Mouse (Mus musculus): Measurements from ENCODE around the gene Tmem186.

The Tmem186 gene

GRCm38 (mm10) chr16:8637217-8638051 is at the start of gene Tmem186, which contains the start of gene Pmm2:
Gene Tmem186, minus strand, starts transcription at chr16:8637712.
Gene Pmm2, plus strand, starts transcription at chr16:8637674.
- DNase-seq: peak; percentile 79 to 80

GRCm38 (mm10) chr16:8686871-8687535 is 49.5 kb upstream of the Tmem186 start:
- no peak for DNase-seq

GRCm38 (mm10) chr16:8686121-8686870 is 48.8 kb upstream of the Tmem186 start:
- DNase-seq: peak; percentile 69 to 71

- DNase-seq: no peak
Observed at GRCm38 (mm10) chr16:8685087-8685486, 47.6 kb upstream of the Tmem186 start.

GRCm38 (mm10) chr16:8680470-8680869 is 43.0 kb upstream of the Tmem186 start, which contains the start of gene Gm5767:
Gene Gm5767, plus strand, starts transcription at chr16:8680770.
- no peak for DNase-seq

- DNase-seq: no peak
Observed at GRCm38 (mm10) chr16:8679780-8680179, 42.3 kb upstream of the Tmem186 start.

- DNase-seq: no peak
Observed at GRCm38 (mm10) chr16:8678676-8679075, 41.2 kb upstream of the Tmem186 start.

GRCm38 (mm10) chr16:8678035-8678434 is 40.5 kb upstream of the Tmem186 start:
- no peak for DNase-seq

- DNase-seq: peak; percentile 42 to 46
Observed at GRCm38 (mm10) chr16:8676800-8677199, 39.3 kb upstream of the Tmem186 start.

GRCm38 (mm10) chr16:8676228-8676627 is 38.7 kb upstream of the Tmem186 start:
- no peak for DNase-seq

GRCm38 (mm10) chr16:8675559-8675958 is 38.0 kb upstream of the Tmem186 start:
- DNase-seq: no peak

- DNase-seq: peak; percentile 68 to 72
Observed at GRCm38 (mm10) chr16:8674165-8674564, 36.7 kb upstream of the Tmem186 start.

- no peak for DNase-seq
Observed at GRCm38 (mm10) chr16:8673343-8673742, 35.8 kb upstream of the Tmem186 start.

GRCm38 (mm10) chr16:8672811-8673210 is 35.3 kb upstream of the Tmem186 start:
- no peak for DNase-seq

- DNase-seq: no peak
Observed at GRCm38 (mm10) chr16:8672350-8672687, 34.8 kb upstream of the Tmem186 start.

GRCm38 (mm10) chr16:8671551-8672349 is 34.2 kb upstream of the Tmem186 start, which contains the start of gene Carhsp1:
Gene Carhsp1, minus strand, starts transcription at chr16:8672155.
- peak; percentile 96 to 97 for DNase-seq

GRCm38 (mm10) chr16:8670041-8671035 is 32.8 kb upstream of the Tmem186 start:
- DNase-seq: no peak

- DNase-seq: no peak
Observed at GRCm38 (mm10) chr16:8669432-8669831, 31.9 kb upstream of the Tmem186 start.

GRCm38 (mm10) chr16:8668386-8668785 is 30.9 kb upstream of the Tmem186 start:
- DNase-seq: no peak

- no peak for DNase-seq
Observed at GRCm38 (mm10) chr16:8667814-8668213, 30.3 kb upstream of the Tmem186 start.

- no peak for DNase-seq
Observed at GRCm38 (mm10) chr16:8667261-8667660, 29.7 kb upstream of the Tmem186 start.

All from thymus, postnatal 36 days (tissue).